Mouse (Mus musculus) neural tube, embryonic 14.5 days (tissue): ENCODE measurements at regions not wholly inside any gene's neighbourhood (a gene's known extent, or its start where the extent isn't known, plus 50 kb on each side); places are given as distances from the start of the nearest gene placed in this dataset.

Experiments used
- ATAC-seq: fragments of 200-750 bp; cut with Nextera tagmentation; 2 replicates; pipeline ENCODE4 v1.8.0; 2017; ENCODE audit warnings: low read depth, mild to moderate bottlenecking, moderate TSS enrichment, moderate library complexity
- H3K27ac ChIP-seq: fragments of 300-500 bp; sonication (generic); 2 replicates; pipeline ENCODE4 v1.5.1; 2014; ENCODE audit warnings: low read depth, mild to moderate bottlenecking, control low read depth, low read length, moderate library complexity, mixed read lengths
- H3K27me3 ChIP-seq: fragments of 300-500 bp; sonication (generic); 2 replicates; pipeline ENCODE4 v1.6.1; 2014; ENCODE audit warnings: low read length; ENCODE audit not compliant: control insufficient read depth, insufficient read depth
- H3K36me3 ChIP-seq: fragments of 300-500 bp; sonication (generic); 2 replicates; pipeline ENCODE4 v1.6.1; 2014; ENCODE audit warnings: low read length, mixed read lengths; ENCODE audit not compliant: control insufficient read depth, insufficient read depth
- H3K4me1 ChIP-seq: fragments of 300-500 bp; sonication (generic); 2 replicates; pipeline ENCODE4 v1.6.1; 2014; ENCODE audit warnings: low read length; ENCODE audit not compliant: control insufficient read depth, insufficient read depth
- H3K4me2 ChIP-seq: fragments of 300-500 bp; sonication (generic); 2 replicates; pipeline ENCODE4 v1.6.1; 2014; ENCODE audit warnings: mild to moderate bottlenecking, low read depth, low read length, control low read depth
- H3K4me3 ChIP-seq: fragments of 300-500 bp; sonication (generic); 2 replicates; pipeline ENCODE4 v1.5.1; 2014; ENCODE audit warnings: low read depth, low read length, control low read depth, mixed read lengths
- H3K9ac ChIP-seq: fragments of 300-500 bp; sonication (generic); replicated peaks from 2 replicates; pipeline ENCODE4 v1.6.1; 2014; ENCODE audit warnings: low read depth, mild to moderate bottlenecking, control low read depth, low read length, mixed read lengths
- H3K9me3 ChIP-seq: fragments of 300-500 bp; sonication (generic); 2 replicates; pipeline ENCODE4 v1.6.1; 2016; ENCODE audit warnings: low read length; ENCODE audit not compliant: control insufficient read depth
- WGBS: fragments of 180-500 bp; shearing (Covaris S2); extraction: QIAGEN DNeasy Blood & Tissue Kit; methylation state at CpG from one replicate; pipeline ENCODE4 v1.1.7; 2014; 5-methylcytosine and 5-hydroxymethylcytosine counted together

- no peaks in the 10 kb centered on the region for H3K27me3 ChIP-seq
- no peaks in the 10 kb centered on the region for H3K4me1 ChIP-seq
- ATAC-seq, result peak; percentile 77; the same call in 1 of the 2 replicates
- H3K4me3 ChIP-seq, result no peak overlapping the region
- no peaks in the 10 kb centered on the region for H3K36me3 ChIP-seq
- no peak overlapping the region for H3K4me2 ChIP-seq
- H3K9ac ChIP-seq, result no peak overlapping the region
- H3K9me3 ChIP-seq, result no peaks in the 10 kb centered on the region
- 57% methylated on average over 1 of the region's 1 CpGs for WGBS
- no peak overlapping the region for H3K27ac ChIP-seq
These were observed 378.1 kb upstream of the Cdh19 start for GRCm38 (mm10) chr1:111355435-111355834.

DNA sequence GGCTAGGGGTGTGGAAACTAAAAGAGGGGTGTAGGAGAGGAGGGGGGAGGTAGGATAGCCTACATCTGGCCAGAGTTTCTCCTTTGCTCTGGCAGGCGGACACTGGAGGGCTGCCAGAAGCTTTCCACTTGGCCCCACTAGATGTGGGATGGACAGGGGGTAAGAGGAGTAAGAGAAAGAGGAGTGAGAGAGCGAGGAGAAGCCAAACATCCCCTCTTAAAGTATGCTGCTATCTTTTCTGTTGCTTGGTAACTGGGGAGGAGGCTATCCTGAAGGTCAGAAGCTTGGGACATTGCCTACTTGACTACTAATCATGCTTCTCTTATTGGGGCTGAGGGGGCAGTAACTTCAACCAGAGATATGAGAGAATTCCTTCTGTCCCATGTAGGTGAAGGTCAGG lies 360.5 kb upstream of the Cdh19 start:
- H3K27me3 ChIP-seq, result no peaks in the 10 kb centered on the region
- no peaks in the 10 kb centered on the region for H3K9me3 ChIP-seq
- 82% methylated on average over 2 of the region's 2 CpGs for WGBS
- no peak overlapping the region for H3K4me3 ChIP-seq
- no peaks in the 10 kb centered on the region for H3K4me1 ChIP-seq
- H3K9ac ChIP-seq, result no peak overlapping the region
- H3K36me3 ChIP-seq, result no peaks in the 10 kb centered on the region
- ATAC-seq, result no peak
- H3K4me2 ChIP-seq, result no peak overlapping the region
- no peak overlapping the region for H3K27ac ChIP-seq

DNA sequence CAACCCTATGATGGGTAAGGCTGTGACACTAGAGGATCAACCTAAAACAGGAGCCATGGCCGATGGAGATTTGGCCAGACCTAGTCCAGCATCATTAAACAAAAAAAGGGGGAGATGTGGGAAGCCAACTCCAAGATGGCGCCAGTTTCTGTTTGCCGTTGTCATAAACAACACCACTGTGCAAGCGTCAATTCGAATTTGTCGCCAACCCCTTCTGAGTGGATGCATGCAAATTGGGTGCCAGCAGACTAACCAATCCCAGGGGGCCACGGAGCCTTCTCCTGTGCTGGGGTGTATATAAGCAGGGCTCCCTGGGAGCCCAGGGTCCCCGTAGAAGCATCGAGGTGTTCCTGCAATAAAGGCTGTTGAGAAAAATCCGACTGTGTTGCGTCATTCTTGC lies 324.9 kb upstream of the Cdh19 start:
- no peak overlapping the region for H3K27ac ChIP-seq
- WGBS, result 93% methylated on average over 11 of the region's 11 CpGs
- H3K9me3 ChIP-seq, result no peaks in the 10 kb centered on the region
- H3K9ac ChIP-seq, result no peak overlapping the region
- H3K4me2 ChIP-seq, result no peak overlapping the region
- H3K4me3 ChIP-seq, result no peak overlapping the region
- no peaks in the 10 kb centered on the region for H3K27me3 ChIP-seq
- no peak for ATAC-seq
- no peaks in the 10 kb centered on the region for H3K4me1 ChIP-seq
- no peaks in the 10 kb centered on the region for H3K36me3 ChIP-seq

GRCm38 (mm10) chr1:111286385-111286784 lies 309.0 kb upstream of the Cdh19 start:
- Histone ChIP-seq H3K9ac (no peak overlapping the region), H3K4me1 (no peaks in the 10 kb centered on the region), H3K4me2 (no peak overlapping the region), H3K36me3 (no peaks in the 10 kb centered on the region), H3K4me3 (no peak overlapping the region), H3K27me3 (no peaks in the 10 kb centered on the region), H3K9me3 (no peaks in the 10 kb centered on the region), H3K27ac (no peak overlapping the region)
- ATAC-seq, result peak; percentile 14; the same call in 1 of the 2 replicates
- WGBS, result 67% methylated on average over 4 of the region's 4 CpGs

DNA sequence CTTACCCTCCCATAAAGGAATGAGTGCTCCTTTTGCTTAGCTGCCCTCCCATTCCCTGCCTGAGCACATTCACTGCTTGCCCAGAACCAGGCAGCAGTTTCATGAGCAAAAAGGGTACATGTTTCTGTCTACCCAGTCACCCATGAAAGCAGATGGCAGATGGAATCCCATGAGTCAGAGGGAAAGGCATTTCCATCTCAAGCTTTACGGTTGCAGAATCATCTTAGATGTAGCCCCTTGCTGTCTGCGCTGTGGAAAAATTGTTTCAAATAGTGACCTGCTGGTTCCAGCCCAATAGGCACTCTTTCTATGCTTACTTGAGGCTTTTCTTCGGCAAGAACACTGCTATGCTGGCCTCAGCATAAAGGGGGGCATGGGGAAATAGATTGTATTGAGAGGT lies 308.5 kb upstream of the Cdh19 start:
- H3K4me2 ChIP-seq, result no peak overlapping the region
- no peaks in the 10 kb centered on the region for H3K36me3 ChIP-seq
- H3K9ac ChIP-seq, result no peak overlapping the region
- no peaks in the 10 kb centered on the region for H3K9me3 ChIP-seq
- peak; percentile 41; the same call in 1 of the 2 replicates for ATAC-seq
- no peak overlapping the region for H3K4me3 ChIP-seq
- H3K27me3 ChIP-seq, result no peaks in the 10 kb centered on the region
- H3K27ac ChIP-seq, result no peak overlapping the region
- H3K4me1 ChIP-seq, result no peaks in the 10 kb centered on the region
- WGBS, result 76% methylated on average over 3 of the region's 3 CpGs

GRCm38 (mm10) chr1:111242814-111243213 lies 265.4 kb upstream of the Cdh19 start:
- H3K9me3 ChIP-seq, result no peaks in the 10 kb centered on the region
- H3K27ac ChIP-seq, result no peak overlapping the region
- no peak overlapping the region for H3K4me3 ChIP-seq
- no peaks in the 10 kb centered on the region for H3K4me1 ChIP-seq
- no peaks in the 10 kb centered on the region for H3K36me3 ChIP-seq
- H3K27me3 ChIP-seq, result no peaks in the 10 kb centered on the region
- no peak overlapping the region for H3K9ac ChIP-seq
- no peak for ATAC-seq
- H3K4me2 ChIP-seq, result no peak overlapping the region

- peak; percentile 78; the same call in 1 of the 2 replicates for ATAC-seq
- H3K9me3 ChIP-seq, result no peaks in the 10 kb centered on the region
- H3K4me3 ChIP-seq, result no peak overlapping the region
- WGBS, result 37% methylated on average over 1 of the region's 1 CpGs
- no peak overlapping the region for H3K9ac ChIP-seq
- no peaks in the 10 kb centered on the region for H3K27me3 ChIP-seq
- no peaks in the 10 kb centered on the region for H3K36me3 ChIP-seq
- H3K27ac ChIP-seq, result no peak overlapping the region
- H3K4me1 ChIP-seq, result no peaks in the 10 kb centered on the region
- no peak overlapping the region for H3K4me2 ChIP-seq
These were observed 265.0 kb upstream of the Cdh19 start for GRCm38 (mm10) chr1:111242344-111242743.
